Mouse (Mus musculus) megakaryocyte, embryonic 14.5 days (primary cell): Measurements from ENCODE around the gene Dph3.

Experiments used
- FLI1 ChIP-seq: IDR thresholded peaks from 2 replicates; pipeline ENCODE4 v1.6.1; 2012; ENCODE audit warnings: low read length, inconsistent platforms, mixed read lengths
- GATA1 ChIP-seq: IDR thresholded peaks from 3 replicates; pipeline ENCODE4 v1.6.1; 2012; ENCODE audit warnings: mixed read lengths, low read length, inconsistent platforms, borderline replicate concordance

GRCm38 (mm10) chr14:32036482-32036881 lies 49.0 kb downstream of the Dph3 start:
- no peak for TF ChIP-seq GATA1
- no peak for TF ChIP-seq FLI1
